Mouse (Mus musculus) myocyte (in vitro differentiated cells): ENCODE data around the gene Zic1.

Experiments used
- CEBPB ChIP-seq: IDR thresholded peaks from 2 replicates; pipeline ENCODE4 v1.6.1; 2011; ENCODE audit warnings: mild to moderate bottlenecking, moderate library complexity; ENCODE audit not compliant: poor library complexity, insufficient read depth, severe bottlenecking
- E2F4 ChIP-seq: IDR thresholded peaks from one replicate; pipeline ENCODE4 v1.6.1; 2011; ENCODE audit warnings: mild to moderate bottlenecking, control low read depth, moderate library complexity; ENCODE audit not compliant: insufficient read depth
- MAX ChIP-seq: IDR thresholded peaks from one replicate; pipeline ENCODE4 v1.6.1; 2011; ENCODE audit warnings: low read depth, mild to moderate bottlenecking, control low read depth
- MYOD1 ChIP-seq, 3 experiments: IDR thresholded peaks; one replicate each; pipeline ENCODE4 v1.6.1; 2011; ENCODE audit warnings: control low read depth in 2 of 3, low read depth in 2 of 3, mild to moderate bottlenecking in 2 of 3, moderate library complexity in 1 of 3; ENCODE audit not compliant: insufficient read length in 2 of 3, control insufficient read depth in 1 of 3
- MYOG ChIP-seq, 3 experiments: IDR thresholded peaks; one replicate each; pipeline ENCODE4 v1.6.1; 2011; ENCODE audit warnings: control low read depth in 2 of 3, low read depth in 2 of 3, mild to moderate bottlenecking in 2 of 3; ENCODE audit not compliant: insufficient read length in 2 of 3, control insufficient read depth in 1 of 3, insufficient read depth in 1 of 3
- POLR2A ChIP-seq: IDR thresholded peaks from one replicate; pipeline ENCODE4 v1.6.1; 2011; ENCODE audit warnings: low read depth, mild to moderate bottlenecking, control low read depth, moderate library complexity; ENCODE audit not compliant: insufficient read length
- POLR2AphosphoS2 ChIP-seq: IDR thresholded peaks from one replicate; pipeline ENCODE4 v1.6.1; 2011; ENCODE audit warnings: low read depth, control low read depth; ENCODE audit not compliant: insufficient read length
- REST ChIP-seq: IDR thresholded peaks from one replicate; pipeline ENCODE4 v1.6.1; 2011; ENCODE audit warnings: mild to moderate bottlenecking, control low read depth, moderate library complexity; ENCODE audit not compliant: insufficient read depth, insufficient read length
- SRF ChIP-seq: IDR thresholded peaks from one replicate; pipeline ENCODE4 v1.6.1; 2011; ENCODE audit warnings: low read depth; ENCODE audit not compliant: control insufficient read depth, insufficient read length
- TCF12 ChIP-seq: IDR thresholded peaks from one replicate; pipeline ENCODE4 v1.6.1; 2011; ENCODE audit warnings: mild to moderate bottlenecking, control low read depth; ENCODE audit not compliant: poor library complexity, insufficient read depth, severe bottlenecking
- TCF3 ChIP-seq: IDR thresholded peaks from one replicate; pipeline ENCODE4 v1.6.1; 2011; ENCODE audit warnings: low read depth, control low read depth; ENCODE audit not compliant: insufficient read length
- USF1 ChIP-seq: IDR thresholded peaks from one replicate; pipeline ENCODE4 v1.6.1; 2011; ENCODE audit warnings: low read depth, mild to moderate bottlenecking, control low read depth, moderate library complexity

GRCm38 (mm10) chr9:91401471-91401870 lies 35.9 kb upstream of the Zic1 start:
- no peak for TF ChIP-seq MAX
- no peak for TF ChIP-seq POLR2A
- no peak for TF ChIP-seq POLR2AphosphoS2
- TF ChIP-seq TCF12, result no peak
- no peak for TF ChIP-seq SRF
- TF ChIP-seq MYOD1 (IDR thresholded peaks at IDR 0.05; ENCODE audit: control insufficient read depth in 1 of 3, insufficient read length in 2 of 3, low read depth in 2 of 3), result no peak
- no peak for TF ChIP-seq USF1
- no peak for TF ChIP-seq MYOG (IDR thresholded peaks at IDR 0.05; ENCODE audit: control insufficient read depth in 1 of 3, insufficient read depth in 1 of 3, insufficient read length in 2 of 3, low read depth in 2 of 3)
- no peak for TF ChIP-seq E2F4
- TF ChIP-seq TCF3, result no peak
- TF ChIP-seq CEBPB, result no peak
- no peak for TF ChIP-seq REST
